Mouse (Mus musculus) thymus, adult 2 months (tissue): ENCODE measurements around the gene Cisd1.

Source experiments
- CTCF ChIP-seq: fragments of 200-500 bp; IDR thresholded peaks from 2 replicates; pipeline ENCODE4 v1.5.1; 2012; ENCODE audit warnings: mild to moderate bottlenecking, control low read depth, low read length, moderate library complexity, borderline replicate concordance; ENCODE audit not compliant: control insufficient read depth, poor library complexity, insufficient read depth; ENCODE audit errors: extremely low read depth
- POLR2A ChIP-seq: fragments of 200-500 bp; IDR thresholded peaks from 2 replicates; pipeline ENCODE4 v1.6.1; 2012; ENCODE audit warnings: mild to moderate bottlenecking, low read length, control low read depth, moderate library complexity; ENCODE audit not compliant: control insufficient read depth, poor library complexity, insufficient read depth; ENCODE audit errors: extremely low read depth

GRCm38 (mm10) chr10:71351301-71351700 is 6.5 kb upstream of the Cisd1 start:
- TF ChIP-seq POLR2A = no peak
- no peak for TF ChIP-seq CTCF
